Mouse (Mus musculus) retina, adult 2 months (tissue): ENCODE measurements around the gene Tgif2.
A peak's percentile ranks its signal among the peaks of the same experiment; 100 is the strongest.
"Not testable (repeated sequence)": the region's sequence is repeated elsewhere in the genome, so short reads cannot be mapped to it uniquely, and the experiment has no call there.

Source experiments
- DNase-seq: peaks from one replicate; pipeline ENCODE4 v3.0.0-alpha.2; 2012; ENCODE audit warnings: low read depth, low spot score

Tgif2 gene

GRCm38 (mm10) chr2:156843331-156843730, 3.5 kb downstream of the Tgif2 start:
- DNase-seq = no peak

- no peak for DNase-seq
Observed at GRCm38 (mm10) chr2:156844715-156845114, 4.9 kb downstream of the Tgif2 start.

GRCm38 (mm10) chr2:156847653-156848052, 7.8 kb downstream of the Tgif2 start:
- DNase-seq = no peak

- DNase-seq = no peak
Observed at GRCm38 (mm10) chr2:156848526-156849182, 8.8 kb downstream of the Tgif2 start.

- no peak for DNase-seq
Observed at GRCm38 (mm10) chr2:156850505-156850904, 10.7 kb downstream of the Tgif2 start.

- DNase-seq = not testable (repeated sequence)
Observed at GRCm38 (mm10) chr2:156853584-156853983, 13.8 kb downstream of the Tgif2 start.

GRCm38 (mm10) chr2:156853999-156854771, 14.4 kb downstream of the Tgif2 start:
- not testable (repeated sequence) for DNase-seq

GRCm38 (mm10) chr2:156856311-156856710, 16.5 kb downstream of the Tgif2 start:
- no peak for DNase-seq

- DNase-seq = no peak
Observed at GRCm38 (mm10) chr2:156857385-156857791, 17.6 kb downstream of the Tgif2 start.

GRCm38 (mm10) chr2:156857835-156858234, 18.0 kb downstream of the Tgif2 start, which contains the start of gene 4930518I15Rik:
Gene 4930518I15Rik (minus strand): TSS chr2:156857946.
- no peak for DNase-seq

- DNase-seq = no peak
Observed at GRCm38 (mm10) chr2:156858671-156859070, 18.9 kb downstream of the Tgif2 start.

- no peak for DNase-seq
Observed at GRCm38 (mm10) chr2:156862041-156862717, 22.4 kb downstream of the Tgif2 start.

- DNase-seq = peak; percentile 93
Observed at GRCm38 (mm10) chr2:156862772-156863486, 23.1 kb downstream of the Tgif2 start, which contains the start of gene Rab5if. Gene Rab5if (plus strand): TSS chr2:156863128.

- DNase-seq = no peak
Observed at GRCm38 (mm10) chr2:156863487-156864160, 23.8 kb downstream of the Tgif2 start.

- no peak for DNase-seq
Observed at GRCm38 (mm10) chr2:156864481-156864880, 24.7 kb downstream of the Tgif2 start.

GRCm38 (mm10) chr2:156868994-156869393, 29.2 kb downstream of the Tgif2 start:
- DNase-seq = no peak

GRCm38 (mm10) chr2:156869554-156869953, 29.7 kb downstream of the Tgif2 start:
- DNase-seq = no peak

- DNase-seq = no peak
Observed at GRCm38 (mm10) chr2:156870519-156870918, 30.7 kb downstream of the Tgif2 start.

- peak; percentile 50 for DNase-seq
Observed at GRCm38 (mm10) chr2:156873629-156874028, 33.8 kb downstream of the Tgif2 start.

GRCm38 (mm10) chr2:156874047-156874759, 34.4 kb downstream of the Tgif2 start:
- DNase-seq = no peak
